Mouse (Mus musculus): ENCODE results near the gene Adm. TPM values are rescaled to one million over a fixed set of nuclear protein-coding genes. Genes with fewer than 3 reads are reported as not detected.

Gene Adm
- polyA plus RNA-seq, 1 experiment from 2014 or later, result 1.8 TPM

DNA sequence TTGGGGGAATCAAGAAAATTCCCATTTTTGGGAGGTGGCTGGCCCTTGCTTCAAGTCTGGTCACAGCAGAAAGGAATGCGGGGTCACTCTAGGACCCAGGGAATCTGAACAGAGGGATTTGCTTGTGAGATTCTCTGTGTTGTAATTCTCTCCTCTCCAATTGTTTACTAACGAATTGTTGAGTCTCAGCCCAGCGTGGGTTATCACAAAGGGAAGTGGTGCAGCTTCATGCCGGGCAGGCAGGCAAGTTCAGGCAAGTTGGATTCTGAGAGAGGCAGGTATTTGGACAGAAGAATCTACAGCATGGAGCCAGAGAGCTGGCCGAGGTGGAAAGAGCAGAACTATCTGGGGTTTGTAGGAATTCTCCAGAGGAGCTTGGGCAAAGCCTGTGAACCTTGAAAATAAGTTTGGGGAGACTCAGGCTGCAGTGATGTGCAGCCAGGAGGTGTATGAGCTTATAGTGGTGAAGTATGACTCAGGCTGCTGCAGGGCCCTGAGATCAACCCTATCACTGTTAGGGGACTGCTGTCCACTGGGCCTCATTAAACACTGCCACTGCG is 43.7 kb downstream of the Adm start:
- no peak overlapping the region for H3K4me2 ChIP-seq (ENCODE audit: low read length)
- 39% methylated on average over 6 of the region's 6 CpGs for WGBS

More for the DNA sequence above, 43.7 kb downstream of the Adm start:
- Histone ChIP-seq H3K9me3 (replicated peaks; ENCODE audit: control insufficient read depth, low read length) (no peaks in the 10 kb centered on the region), H3K36me3 (ENCODE audit: control insufficient read depth, insufficient read depth, low read length) (no peaks in the 10 kb centered on the region), H3K4me3 (ENCODE audit: low read depth, low read length) (no peak overlapping the region), H3K27ac (ENCODE audit: low read depth, low read length) (no peak overlapping the region), H3K9ac (ENCODE audit: low read length) (no peak overlapping the region), H3K4me1 (ENCODE audit: control insufficient read depth, insufficient read depth, low read length) (no peaks in the 10 kb centered on the region), H3K27me3 (replicated peaks; ENCODE audit: control insufficient read depth, insufficient read depth, low read length) (no peaks in the 10 kb centered on the region)
- DNase-seq (ENCODE audit: low spot score) (no peak), ATAC-seq (no peak)

Other genes with a start within 250 kb of the Adm start
- gene Sbf2, start 12.7 kb upstream of the Adm start, polyA plus RNA-seq (2014; fragmentation: Nextera tagmentation; extraction: Ambion mirVana), result 44.0 and 60.8 TPM in 2 replicates
- gene Ampd3, start 140.5 kb downstream of the Adm start, polyA plus RNA-seq (2014; fragmentation: Nextera tagmentation; extraction: Ambion mirVana), result 3.6 and 4.9 TPM in 2 replicates
- gene Rnf141, start 216.8 kb downstream of the Adm start, polyA plus RNA-seq (2014; fragmentation: Nextera tagmentation; extraction: Ambion mirVana), result 36.8 and 38.0 TPM in 2 replicates
- 5.7 and 6.7 TPM in 2 replicates for gene Lyve1, start 235.6 kb downstream of the Adm start, polyA plus RNA-seq (2014; fragmentation: Nextera tagmentation; extraction: Ambion mirVana)